22 mouse cellular contexts compared by ENCODE assay signal in the genomic region with DNA sequence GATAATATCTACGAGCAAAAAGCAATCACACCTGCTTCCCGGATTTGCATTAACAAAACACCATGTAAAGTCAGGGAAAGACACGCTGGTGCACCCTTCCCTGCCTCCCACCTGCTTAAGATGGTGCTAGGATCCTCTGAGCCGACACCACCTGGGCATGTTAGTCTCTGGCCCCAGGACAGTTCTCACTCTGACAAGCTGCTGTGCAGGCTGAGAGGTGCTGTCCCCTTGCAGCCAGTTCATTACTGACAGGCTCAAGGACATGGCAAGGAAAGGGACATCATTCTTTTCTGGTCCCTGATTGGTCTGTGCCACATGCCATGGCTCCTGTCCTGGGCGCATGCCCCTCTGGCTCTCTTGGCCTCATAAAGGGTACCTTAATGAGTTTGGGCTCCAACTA. TPM values are rescaled to one million over a fixed set of nuclear protein-coding genes. Genes with fewer than 3 reads are reported as not detected.
DNase-seq lines count a peak whose midpoint lies in the region; ATAC-seq and TF ChIP-seq lines count a peak whose summit lies in the region.
"Had no signal": no experiment of that assay in that cellular context is flagged by ENCODE, and none has a peak within 500 bp of the region (broad histone marks: within the 10 kb centered on the region; RNA-seq: fewer than 3 reads in every experiment).

No protein-coding gene starts in this region.

- no peaks in the 10 kb centered on the region for H3K9me3 ChIP-seq in erythroblast, embryonic 14.5 days (ENCODE audit: control insufficient read depth, low read length)
- no peaks in the 10 kb centered on the region for H3K9me3 ChIP-seq in intestine, embryonic 16.5 days (ENCODE audit: control insufficient read depth, low read length)
- no peaks in the 10 kb centered on the region for H3K9me3 ChIP-seq in intestine, embryonic 15.5 days
- no peaks in the 10 kb centered on the region for H3K9me3 ChIP-seq in liver, embryonic 14.5 days (ENCODE audit: control insufficient read depth, low read length)
- H3K9me3 ChIP-seq: embryonic facial prominence, embryonic 15.5 days; limb, embryonic 12.5 days; midbrain, embryonic 15.5 days had no signal

- H3K36me3 ChIP-seq in erythroblast, embryonic 14.5 days (ENCODE audit: control insufficient read depth), result peaks cover 92% of the 10 kb centered on the region
- peaks cover 30% of the 10 kb centered on the region for H3K36me3 ChIP-seq in intestine, embryonic 16.5 days (ENCODE audit: control insufficient read depth, insufficient read depth, low read length)
- H3K36me3 ChIP-seq in intestine, embryonic 15.5 days, result peaks cover 38% of the 10 kb centered on the region
- peaks cover 56% of the 10 kb centered on the region for H3K36me3 ChIP-seq in liver, embryonic 14.5 days (replicated peaks; ENCODE audit: control insufficient read depth, insufficient read depth, low read depth)

- peaks cover 88% of the 10 kb centered on the region for H3K4me1 ChIP-seq in erythroblast, embryonic 14.5 days (ENCODE audit: control insufficient read depth)
- peaks cover 20% of the 10 kb centered on the region for H3K4me1 ChIP-seq in intestine, embryonic 16.5 days (ENCODE audit: control insufficient read depth, insufficient read depth, low read length)
- H3K4me1 ChIP-seq in intestine, embryonic 15.5 days (replicated peaks), result peaks cover 14% of the 10 kb centered on the region; the same call in 1 of the 2 replicates
- H3K4me1 ChIP-seq in liver, embryonic 14.5 days (replicated peaks; ENCODE audit: control insufficient read depth in 2 of 2, insufficient read depth in 2 of 2, low read length in 1 of 2), result peaks cover 48 to 50% of the 10 kb centered on the region in 2 experiments

- no peak for TF ChIP-seq CTCF in liver, embryonic 14.5 days (IDR thresholded peaks at IDR 0.05; ENCODE audit: low read depth)

- H3K4me3 ChIP-seq in erythroblast, embryonic 14.5 days (replicated peaks), result peak overlapping the region; percentile 29
- no peak overlapping the region for H3K4me3 ChIP-seq in intestine, embryonic 16.5 days (ENCODE audit: low read length)
- H3K4me3 ChIP-seq in intestine, embryonic 15.5 days (replicated peaks), result no peak overlapping the region
- H3K4me3 ChIP-seq in liver, embryonic 14.5 days (ENCODE audit: insufficient read depth in 1 of 2, low read depth in 2 of 2, low read length in 2 of 2), result no peak overlapping the region
- H3K4me3 ChIP-seq: embryonic facial prominence, embryonic 15.5 days; gastrocnemius, adult 2 months; limb, embryonic 12.5 days; midbrain, embryonic 15.5 days had no signal

- H3K27me3 ChIP-seq in erythroblast, embryonic 14.5 days (ENCODE audit: control insufficient read depth), result no peaks in the 10 kb centered on the region
- H3K27me3 ChIP-seq in intestine, embryonic 16.5 days (replicated peaks; ENCODE audit: control insufficient read depth, insufficient read depth, low read length), result no peaks in the 10 kb centered on the region
- no peaks in the 10 kb centered on the region for H3K27me3 ChIP-seq in intestine, embryonic 15.5 days (replicated peaks)
- H3K27me3 ChIP-seq in liver, embryonic 14.5 days (ENCODE audit: control insufficient read depth, insufficient read depth, low read length), result no peaks in the 10 kb centered on the region
- H3K27me3 ChIP-seq: embryonic facial prominence, embryonic 15.5 days; limb, embryonic 12.5 days; midbrain, embryonic 15.5 days had no signal

- 80% methylated on average over 5 of the region's 5 CpGs for WGBS in intestine, embryonic 16.5 days
- 77% methylated on average over 5 of the region's 5 CpGs for WGBS in intestine, embryonic 15.5 days
- 74% methylated on average over 5 of the region's 5 CpGs for WGBS in liver, embryonic 14.5 days (ENCODE audit: insufficient replicate concordance)

- no peak for ATAC-seq in erythroblast, adult 5-6 weeks (replicated peaks; ENCODE audit: low FRiP score, poor library complexity, severe bottlenecking)
- no peak for ATAC-seq in intestine, embryonic 16.5 days
- no peak for ATAC-seq in intestine, embryonic 15.5 days
- ATAC-seq in liver, embryonic 14.5 days (ENCODE audit: insufficient read depth), result no peak
- ATAC-seq: hindbrain, embryonic 16.5 days; midbrain, embryonic 15.5 days had no signal

- H3K9ac ChIP-seq in intestine, embryonic 16.5 days (ENCODE audit: low read depth, low read length), result no peak overlapping the region
- no peak overlapping the region for H3K9ac ChIP-seq in intestine, embryonic 15.5 days
- peak overlapping the region; percentile 49 for H3K9ac ChIP-seq in liver, embryonic 14.5 days (replicated peaks)
- H3K9ac ChIP-seq: embryonic facial prominence, embryonic 15.5 days; limb, embryonic 12.5 days; lung, embryonic 14.5 days; midbrain, embryonic 15.5 days had no signal

- H3K27ac ChIP-seq in intestine, embryonic 16.5 days (ENCODE audit: low read length), result peak overlapping the region; percentile 0; the same call in 1 of the 2 replicates
- no peak overlapping the region for H3K27ac ChIP-seq in intestine, embryonic 15.5 days
- H3K27ac ChIP-seq in liver, embryonic 14.5 days, result peak overlapping the region; percentile 84
- H3K27ac ChIP-seq: embryonic facial prominence, embryonic 15.5 days; gastrocnemius, adult 2 months; limb, embryonic 12.5 days; midbrain, embryonic 15.5 days had no signal

- no peak for TF ChIP-seq EP300 in liver, embryonic 14.5 days (IDR thresholded peaks at IDR 0.05; ENCODE audit: low read depth)

- H3K4me2 ChIP-seq in intestine, embryonic 16.5 days (ENCODE audit: low read depth, low read length), result no peak overlapping the region
- H3K4me2 ChIP-seq in intestine, embryonic 15.5 days (replicated peaks), result no peak overlapping the region
- peak overlapping the region; percentile 56 for H3K4me2 ChIP-seq in liver, embryonic 14.5 days (ENCODE audit: low read depth)
- H3K4me2 ChIP-seq: embryonic facial prominence, embryonic 15.5 days; limb, embryonic 12.5 days; lung, embryonic 14.5 days; midbrain, embryonic 15.5 days had no signal

- peak; percentile 79 for DNase-seq in A20 (ENCODE audit: low read depth, low spot score)
- no peak for DNase-seq in liver, embryonic 14.5 days (ENCODE audit: low read depth in 3 of 3, low spot score in 3 of 3)
- DNase-seq in retina, postnatal 1 day, result no peak
- DNase-seq in cerebellum, postnatal 14 days, result no peak
- DNase-seq: adrenal gland, postnatal 36 days; cerebellum, adult 11-12 months; cerebellum, postnatal 36 days; gastrocnemius, adult 2 months; kidney, adult 8-10 months; kidney, postnatal 4 days; lung, embryonic 14.5 days; lung, postnatal 36 days; right cerebral cortex, postnatal 25 days; thymus, postnatal 36 days had no signal

RNA-seq across cellular contexts. Expression of a gene that starts 3.3 kb away (rescaled TPM):
- 0.14 and 0.16 TPM in 2 replicates for polyA plus RNA-seq in erythroblast, embryonic 14.5 days (2012)
- 2.5 TPM in 2 replicates for total RNA-seq in erythroblast, adult 5-6 weeks (2015; ENCODE audit: low replicate concordance)
- total RNA-seq in erythroblast, adult 5-6 weeks (2017; ENCODE audit: low replicate concordance), result 1.2 and 1.5 TPM in 2 replicates
- polyA plus RNA-seq in intestine, embryonic 16.5 days (2015; fragmentation: Nextera tagmentation; extraction: Ambion mirVana), result 10.7 and 11.4 TPM in 2 replicates
- 10.3 and 11.4 TPM in 2 replicates for polyA plus RNA-seq in intestine, embryonic 15.5 days (2015; fragmentation: Nextera tagmentation; extraction: Ambion mirVana)
- polyA plus RNA-seq in liver, embryonic 14.5 days (2012; rRNA removed), result 2.1 and 2.3 TPM in 2 replicates
- 1.6 and 2.5 TPM in 2 replicates for polyA plus RNA-seq in liver, embryonic 14.5 days (2014; fragmentation: Nextera tagmentation; extraction: Ambion mirVana)

RNA-seq across cellular contexts. Expression of a gene that starts 12.7 kb away (rescaled TPM):
- 2.2 and 2.3 TPM in 2 replicates for polyA plus RNA-seq in erythroblast, embryonic 14.5 days (2012)
- total RNA-seq in erythroblast, adult 5-6 weeks (2015; ENCODE audit: low replicate concordance), result 33.4 and 36.8 TPM in 2 replicates
- 8.7 and 13.2 TPM in 2 replicates for total RNA-seq in erythroblast, adult 5-6 weeks (2017; ENCODE audit: low replicate concordance)
- polyA plus RNA-seq in intestine, embryonic 16.5 days (2015; fragmentation: Nextera tagmentation; extraction: Ambion mirVana), result 53.5 and 67.5 TPM in 2 replicates
- 46.8 and 48.0 TPM in 2 replicates for polyA plus RNA-seq in intestine, embryonic 15.5 days (2015; fragmentation: Nextera tagmentation; extraction: Ambion mirVana)
- 14.4 and 14.5 TPM in 2 replicates for polyA plus RNA-seq in liver, embryonic 14.5 days (2012; rRNA removed)
- 23.9 and 27.0 TPM in 2 replicates for polyA plus RNA-seq in liver, embryonic 14.5 days (2014; fragmentation: Nextera tagmentation; extraction: Ambion mirVana)

RNA-seq across cellular contexts. Expression of a gene that starts 12.8 kb away (rescaled TPM):
- 0.58 and 0.97 TPM in 2 replicates for polyA plus RNA-seq in erythroblast, embryonic 14.5 days (2012)
- total RNA-seq in erythroblast, adult 5-6 weeks (2015; ENCODE audit: low replicate concordance), result 1.3 and 2.5 TPM in 2 replicates
- 9.2 and 15.5 TPM in 2 replicates for total RNA-seq in erythroblast, adult 5-6 weeks (2017; ENCODE audit: low replicate concordance)
- 13.3 and 13.5 TPM in 2 replicates for polyA plus RNA-seq in intestine, embryonic 16.5 days (2015; fragmentation: Nextera tagmentation; extraction: Ambion mirVana)
- polyA plus RNA-seq in intestine, embryonic 15.5 days (2015; fragmentation: Nextera tagmentation; extraction: Ambion mirVana), result 11.7 and 12.1 TPM in 2 replicates
- 6.1 and 6.8 TPM in 2 replicates for polyA plus RNA-seq in liver, embryonic 14.5 days (2012; rRNA removed)
- polyA plus RNA-seq in liver, embryonic 14.5 days (2014; fragmentation: Nextera tagmentation; extraction: Ambion mirVana), result 3.2 and 3.7 TPM in 2 replicates
